Mouse (Mus musculus) heart, postnatal 0 days (tissue): ENCODE data around the gene Blcap. TPM values are rescaled to one million over a fixed set of nuclear protein-coding genes. Genes with fewer than 3 reads are reported as not detected.

Source experiments
- ATAC-seq: fragments of 200-750 bp; cut with Nextera tagmentation; 2 replicates; pipeline ENCODE4 v1.8.0; 2017; ENCODE audit warnings: low read depth, moderate number of reproducible peaks, moderate library complexity; ENCODE audit not compliant: insufficient read depth
- DNase-seq: peaks from one replicate; pipeline ENCODE4 v3.0.0-alpha.2; 2016; ENCODE audit warnings: low spot score
- H3K27ac ChIP-seq: fragments of 300-500 bp; sonication (generic); 2 replicates; pipeline ENCODE4 v1.5.1; 2014; ENCODE audit warnings: low read depth, mild to moderate bottlenecking
- H3K27me3 ChIP-seq: fragments of 300-500 bp; sonication (generic); 2 replicates; pipeline ENCODE4 v1.6.1; 2014; ENCODE audit warnings: low read length, mixed read lengths; ENCODE audit not compliant: control insufficient read depth, insufficient read depth
- H3K36me3 ChIP-seq: fragments of 300-500 bp; sonication (generic); replicated peaks from 2 replicates; pipeline ENCODE4 v1.6.1; 2014; ENCODE audit warnings: low read length, mixed read lengths; ENCODE audit not compliant: control insufficient read depth, insufficient read depth
- H3K4me1 ChIP-seq: fragments of 300-500 bp; sonication (generic); 2 replicates; pipeline ENCODE4 v1.6.1; 2014; ENCODE audit warnings: antibody characterized with exemption; ENCODE audit not compliant: control insufficient read depth, insufficient read depth
- H3K4me2 ChIP-seq: fragments of 300-500 bp; sonication (generic); 2 replicates; pipeline ENCODE4 v1.6.1; 2014; ENCODE audit warnings: low read depth, mild to moderate bottlenecking, low read length, moderate library complexity
- H3K4me3 ChIP-seq: fragments of 300-500 bp; sonication (generic); 2 replicates; pipeline ENCODE4 v1.5.1; 2014; ENCODE audit warnings: low read depth, low read length
- H3K9ac ChIP-seq: fragments of 300-500 bp; sonication (generic); replicated peaks from 2 replicates; pipeline ENCODE4 v1.6.1; 2014; ENCODE audit warnings: low read depth, low read length, mixed read lengths
- H3K9me3 ChIP-seq: fragments of 300-500 bp; sonication (generic); replicated peaks from 2 replicates; pipeline ENCODE4 v1.6.1; 2016; ENCODE audit warnings: low read length; ENCODE audit not compliant: control insufficient read depth
- CTCF ChIP-seq: IDR thresholded peaks from 2 replicates; pipeline ENCODE4 v1.5.1; 2016; ENCODE audit warnings: antibody characterized with exemption, control low read depth, low read depth
- EP300 ChIP-seq: IDR thresholded peaks from 2 replicates; pipeline ENCODE4 v1.6.1; 2016; ENCODE audit warnings: antibody characterized with exemption, low read depth
- WGBS: fragments of 180-500 bp; shearing (Covaris S2); extraction: QIAGEN DNeasy Blood & Tissue Kit; methylation state at CpG from one replicate; pipeline ENCODE4 v1.1.7; 2014; 5-methylcytosine and 5-hydroxymethylcytosine counted together
- microRNA-seq: library from miRNA; unstranded; fragments of <30 nt; microRNA quantifications from one replicate; pipeline ENCODE4, GENCODE M21; 2016
- polyA plus RNA-seq: library from polyadenylated mRNA; unstranded; fragments of >200 nt; fragmentation: Nextera tagmentation; extraction: Ambion mirVana; gene quantifications from 2 replicates; pipeline ENCODE4 v1.2.1, GENCODE M21; 2015
- total RNA-seq: library from RNA; depleted of rRNA; stranded (reverse); fragments of >200 nt; gene quantifications from 2 replicates; pipeline ENCODE4 v1.2.3, GENCODE M21; 2014; ENCODE audit warnings: low replicate concordance; rRNA removed

Gene Blcap
- total and polyA plus RNA-seq, 2 experiments from 2014 or later: 35.5 to 49.5 TPM

DNA sequence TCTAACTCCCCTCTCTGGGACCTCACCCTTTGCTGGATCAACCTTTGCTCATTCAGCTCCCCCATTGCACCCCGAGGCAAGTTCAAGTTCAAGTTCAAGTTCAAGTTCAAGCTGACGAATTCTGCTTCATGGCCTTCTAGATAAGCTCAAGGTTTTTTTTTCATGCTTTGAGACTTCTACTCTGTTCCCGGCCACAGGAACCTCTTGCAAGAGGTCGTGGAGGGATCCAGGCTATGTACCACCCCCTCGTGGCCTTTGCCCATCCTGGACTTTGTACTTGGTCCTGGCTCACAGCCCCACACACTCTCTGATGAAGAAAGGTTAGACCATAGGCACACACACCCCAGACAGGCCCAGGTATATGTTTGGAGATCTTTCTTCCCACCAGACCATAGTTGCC is 61.9 kb downstream of the Blcap start:
- Histone ChIP-seq H3K27me3 (peaks cover 19% of the 10 kb centered on the region), H3K4me3 (no peak overlapping the region), H3K36me3 (no peaks in the 10 kb centered on the region), H3K4me1 (no peaks in the 10 kb centered on the region), H3K27ac (no peak overlapping the region), H3K9me3 (no peaks in the 10 kb centered on the region), H3K4me2 (no peak overlapping the region), H3K9ac (no peak overlapping the region)
- no peak for DNase-seq
- TF ChIP-seq CTCF: no peak
- TF ChIP-seq EP300: no peak
- 68% methylated on average over 5 of the region's 5 CpGs for WGBS
- no peak for ATAC-seq

DNA sequence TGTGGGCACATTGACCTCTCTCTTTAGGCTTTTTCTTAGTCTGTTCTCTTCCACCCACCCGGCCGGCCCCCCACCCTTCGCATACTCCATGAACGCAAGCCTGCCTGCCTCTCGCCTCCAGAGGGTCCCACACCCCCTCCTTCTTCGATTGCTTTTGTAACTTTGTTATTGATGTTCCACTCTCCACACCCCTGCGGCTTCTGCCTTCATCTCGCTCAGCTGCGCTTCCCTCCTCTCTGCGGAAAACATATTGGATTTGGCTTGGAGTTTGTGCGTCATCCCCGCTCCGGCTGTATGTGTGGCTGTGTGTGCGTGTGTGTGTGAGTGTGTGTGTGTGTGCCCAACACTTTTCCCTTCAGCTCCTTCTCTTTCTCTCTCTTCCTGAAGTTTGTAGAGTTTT is 64.3 kb downstream of the Blcap start:
- Histone ChIP-seq H3K9ac (no peak overlapping the region), H3K9me3 (no peaks in the 10 kb centered on the region), H3K27ac (no peak overlapping the region), H3K36me3 (no peaks in the 10 kb centered on the region), H3K4me3 (no peak overlapping the region), H3K4me1 (no peaks in the 10 kb centered on the region), H3K4me2 (no peak overlapping the region), H3K27me3 (peaks cover 16% of the 10 kb centered on the region)
- ATAC-seq (no peak), DNase-seq (no peak)
- 22% methylated on average over 14 of the region's 14 CpGs for WGBS
- no peak for TF ChIP-seq EP300
- TF ChIP-seq CTCF: no peak

Small RNAs within 50 kb of the gene (microRNA-seq; reads per million reads assigned to microRNA genes)
- 1.1 reads per million for gene Gm23134

Other genes with a start within 250 kb of the Blcap start
- not detected in 2 replicates for gene Ghrh, start 223.8 kb downstream of the Blcap start, total RNA-seq
- not detected in 2 replicates for gene Ghrh, start 223.8 kb downstream of the Blcap start, polyA plus RNA-seq
- gene Manbal, start 203.7 kb downstream of the Blcap start, total RNA-seq: 23.6 and 29.6 TPM in 2 replicates
- 51.1 and 55.5 TPM in 2 replicates for gene Manbal, start 203.7 kb downstream of the Blcap start, polyA plus RNA-seq
- 14.2 and 15.5 TPM in 2 replicates for gene Src, start 152.8 kb downstream of the Blcap start, total RNA-seq
- 2.5 and 2.9 TPM in 2 replicates for gene Src, start 152.8 kb downstream of the Blcap start, polyA plus RNA-seq
- 23.8 and 27.9 TPM in 2 replicates for gene Nnat, start 11.2 kb downstream of the Blcap start, total RNA-seq
- gene Nnat, start 11.2 kb downstream of the Blcap start, polyA plus RNA-seq: 13.1 and 13.8 TPM in 2 replicates
- 12.9 and 28.4 TPM in 2 replicates for gene Ctnnbl1, start 166.1 kb upstream of the Blcap start, total RNA-seq
- gene Ctnnbl1, start 166.1 kb upstream of the Blcap start, polyA plus RNA-seq: 21.0 and 22.0 TPM in 2 replicates